Mouse (Mus musculus) heart, embryonic 11.5 days (tissue): ENCODE measurements around the gene Lsamp. TPM values are rescaled to one million over a fixed set of nuclear protein-coding genes. Genes with fewer than 3 reads are reported as not detected.

Experiments
- ATAC-seq: fragments of 200-750 bp; cut with Nextera tagmentation; replicated peaks from 2 replicates; pipeline ENCODE4 v1.8.0; 2017; ENCODE audit warnings: moderate library complexity; ENCODE audit not compliant: insufficient number of reproducible peaks, low FRiP score, low TSS enrichment
- H3K27ac ChIP-seq: fragments of 300-500 bp; sonication (generic); 2 replicates; pipeline ENCODE4 v1.5.1; 2014; ENCODE audit warnings: mild to moderate bottlenecking, low read depth, low read length
- H3K27me3 ChIP-seq: fragments of 300-500 bp; sonication (generic); 2 replicates; pipeline ENCODE4 v1.6.1; 2014; ENCODE audit warnings: mild to moderate bottlenecking, low read length, mixed read lengths; ENCODE audit not compliant: control insufficient read depth, insufficient read depth
- H3K36me3 ChIP-seq: fragments of 300-500 bp; sonication (generic); 2 replicates; pipeline ENCODE4 v1.6.1; 2014; ENCODE audit warnings: mild to moderate bottlenecking, low read length, moderate library complexity, mixed read lengths; ENCODE audit not compliant: control insufficient read depth, insufficient read depth
- H3K4me1 ChIP-seq: fragments of 300-500 bp; sonication (generic); 2 replicates; pipeline ENCODE4 v1.6.1; 2014; ENCODE audit warnings: low read length; ENCODE audit not compliant: control insufficient read depth, insufficient read depth
- H3K4me2 ChIP-seq: fragments of 300-500 bp; sonication (generic); 2 replicates; pipeline ENCODE4 v1.6.1; 2014; ENCODE audit warnings: mild to moderate bottlenecking, moderate library complexity
- H3K4me3 ChIP-seq: fragments of 300-500 bp; sonication (generic); 2 replicates; pipeline ENCODE4 v1.5.1; 2014; ENCODE audit warnings: low read depth, low read length
- H3K9ac ChIP-seq: fragments of 300-500 bp; sonication (generic); 2 replicates; pipeline ENCODE4 v1.6.1; 2014; ENCODE audit warnings: mild to moderate bottlenecking, low read depth, low read length, moderate library complexity
- H3K9me3 ChIP-seq: fragments of 300-500 bp; sonication (generic); replicated peaks from 2 replicates; pipeline ENCODE4 v1.6.1; 2016; ENCODE audit warnings: low read length; ENCODE audit not compliant: control insufficient read depth
- WGBS: fragments of 180-500 bp; shearing (Covaris S2); extraction: QIAGEN DNeasy Blood & Tissue Kit; methylation state at CpG from one replicate; pipeline ENCODE4 v1.1.7; 2014; ENCODE audit not compliant: insufficient replicate concordance; 5-methylcytosine and 5-hydroxymethylcytosine counted together
- polyA plus RNA-seq: library from polyadenylated mRNA; unstranded; fragments of >200 nt; fragmentation: Nextera tagmentation; extraction: Ambion mirVana; gene quantifications from 2 replicates; pipeline ENCODE4 v1.2.1, GENCODE M21; 2014

Gene Lsamp
- polyA plus RNA-seq, 1 experiment from 2014 or later = 1.2 TPM

GRCm38 (mm10) chr16:41102805-41103204, 1118.6 kb downstream of the Lsamp start:
- Histone ChIP-seq H3K36me3 (no peaks in the 10 kb centered on the region), H3K9ac (no peak overlapping the region), H3K9me3 (no peaks in the 10 kb centered on the region), H3K4me1 (no peaks in the 10 kb centered on the region), H3K27ac (no peak overlapping the region), H3K4me2 (no peak overlapping the region), H3K27me3 (no peaks in the 10 kb centered on the region), H3K4me3 (no peak overlapping the region)
- 65% methylated on average over 3 of the region's 3 CpGs for WGBS
- ATAC-seq = no peak

GRCm38 (mm10) chr16:41124361-41124760, 1140.2 kb downstream of the Lsamp start:
- Histone ChIP-seq H3K4me1 (no peaks in the 10 kb centered on the region), H3K9me3 (no peaks in the 10 kb centered on the region), H3K4me2 (no peak overlapping the region), H3K9ac (no peak overlapping the region), H3K27ac (no peak overlapping the region), H3K4me3 (no peak overlapping the region), H3K36me3 (no peaks in the 10 kb centered on the region), H3K27me3 (no peaks in the 10 kb centered on the region)
- WGBS = 85% methylated on average over 2 of the region's 2 CpGs
- no peak for ATAC-seq

- Histone ChIP-seq H3K36me3 (no peaks in the 10 kb centered on the region), H3K4me3 (no peak overlapping the region), H3K9me3 (no peaks in the 10 kb centered on the region), H3K27me3 (no peaks in the 10 kb centered on the region), H3K4me1 (no peaks in the 10 kb centered on the region), H3K4me2 (no peak overlapping the region), H3K9ac (no peak overlapping the region), H3K27ac (no peak overlapping the region)
- WGBS = 92% methylated on average over 2 of the region's 2 CpGs
- no peak for ATAC-seq
Measured at GRCm38 (mm10) chr16:41125051-41125450, 1140.9 kb downstream of the Lsamp start.

GRCm38 (mm10) chr16:41131053-41131452, 1146.9 kb downstream of the Lsamp start:
- Histone ChIP-seq H3K4me3 (no peak overlapping the region), H3K9me3 (no peaks in the 10 kb centered on the region), H3K4me2 (no peak overlapping the region), H3K27me3 (no peaks in the 10 kb centered on the region), H3K9ac (no peak overlapping the region), H3K4me1 (no peaks in the 10 kb centered on the region), H3K27ac (no peak overlapping the region), H3K36me3 (no peaks in the 10 kb centered on the region)
- no peak for ATAC-seq
- 65% methylated on average over 4 of the region's 4 CpGs for WGBS

GRCm38 (mm10) chr16:41172839-41173238, 1188.7 kb downstream of the Lsamp start:
- no peak overlapping the region for H3K27ac ChIP-seq
- H3K27me3 ChIP-seq = no peaks in the 10 kb centered on the region
- H3K9ac ChIP-seq = no peak overlapping the region
- no peaks in the 10 kb centered on the region for H3K9me3 ChIP-seq
- H3K4me1 ChIP-seq = no peaks in the 10 kb centered on the region
- WGBS = 73% methylated on average over 1 of the region's 1 CpGs
- no peak overlapping the region for H3K4me2 ChIP-seq
- ATAC-seq = no peak
- H3K36me3 ChIP-seq = no peaks in the 10 kb centered on the region
- no peak overlapping the region for H3K4me3 ChIP-seq

GRCm38 (mm10) chr16:41179557-41179956, 1195.4 kb downstream of the Lsamp start:
- 70% methylated on average over 3 of the region's 3 CpGs for WGBS

GRCm38 (mm10) chr16:41180867-41181266, 1196.7 kb downstream of the Lsamp start:
- Histone ChIP-seq H3K4me2 (no peak overlapping the region), H3K27me3 (no peaks in the 10 kb centered on the region), H3K9ac (no peak overlapping the region), H3K9me3 (no peaks in the 10 kb centered on the region), H3K4me1 (no peaks in the 10 kb centered on the region), H3K4me3 (no peak overlapping the region), H3K27ac (no peak overlapping the region), H3K36me3 (no peaks in the 10 kb centered on the region)
- WGBS = 59% methylated on average over 3 of the region's 3 CpGs
- ATAC-seq = no peak

More at GRCm38 (mm10) chr16:41179557-41179956, 1195.4 kb downstream of the Lsamp start:
- Histone ChIP-seq H3K4me2 (no peak overlapping the region), H3K27ac (no peak overlapping the region), H3K4me3 (no peak overlapping the region), H3K36me3 (no peaks in the 10 kb centered on the region), H3K4me1 (no peaks in the 10 kb centered on the region), H3K9ac (no peak overlapping the region), H3K27me3 (no peaks in the 10 kb centered on the region), H3K9me3 (no peaks in the 10 kb centered on the region)
- no peak for ATAC-seq

GRCm38 (mm10) chr16:41210055-41210454, 1225.9 kb downstream of the Lsamp start:
- Histone ChIP-seq H3K4me3 (no peak overlapping the region), H3K9ac (no peak overlapping the region), H3K36me3 (no peaks in the 10 kb centered on the region), H3K4me1 (no peaks in the 10 kb centered on the region), H3K27me3 (no peaks in the 10 kb centered on the region), H3K27ac (no peak overlapping the region), H3K4me2 (no peak overlapping the region), H3K9me3 (no peaks in the 10 kb centered on the region)
- WGBS = 79% methylated on average over 5 of the region's 5 CpGs
- no peak for ATAC-seq

- Histone ChIP-seq H3K9me3 (no peaks in the 10 kb centered on the region), H3K4me3 (no peak overlapping the region), H3K27me3 (no peaks in the 10 kb centered on the region), H3K9ac (no peak overlapping the region), H3K4me2 (no peak overlapping the region), H3K36me3 (no peaks in the 10 kb centered on the region), H3K4me1 (no peaks in the 10 kb centered on the region), H3K27ac (no peak overlapping the region)
- no peak for ATAC-seq
Measured at GRCm38 (mm10) chr16:41235829-41236228, 1251.7 kb downstream of the Lsamp start.
